Mouse (Mus musculus) heart, embryonic 16.5 days (tissue): ENCODE measurements around the gene Otx2. TPM values are rescaled to one million over a fixed set of nuclear protein-coding genes. Genes with fewer than 3 reads are reported as not detected.

Experiments
- ATAC-seq: fragments of 200-750 bp; cut with Nextera tagmentation; replicated peaks from 2 replicates; pipeline ENCODE4 v1.8.0; 2017; ENCODE audit warnings: moderate number of reproducible peaks; ENCODE audit not compliant: insufficient read depth, low FRiP score; ENCODE audit errors: extremely low read depth
- H3K27ac ChIP-seq: fragments of 300-500 bp; sonication (generic); 2 replicates; pipeline ENCODE4 v1.5.1; 2014; ENCODE audit warnings: mild to moderate bottlenecking, low read length, control low read depth, moderate library complexity
- H3K27me3 ChIP-seq: fragments of 300-500 bp; sonication (generic); 2 replicates; pipeline ENCODE4 v1.6.1; 2014; ENCODE audit warnings: low read length, mixed read lengths; ENCODE audit not compliant: control insufficient read depth, insufficient read depth
- H3K36me3 ChIP-seq: fragments of 300-500 bp; sonication (generic); 2 replicates; pipeline ENCODE4 v1.6.1; 2014; ENCODE audit not compliant: control insufficient read depth, insufficient read depth
- H3K4me1 ChIP-seq: fragments of 300-500 bp; sonication (generic); 2 replicates; pipeline ENCODE4 v1.6.1; 2014; ENCODE audit warnings: low read length, mixed read lengths; ENCODE audit not compliant: control insufficient read depth, insufficient read depth
- H3K4me2 ChIP-seq: fragments of 300-500 bp; sonication (generic); 2 replicates; pipeline ENCODE4 v1.6.1; 2014; ENCODE audit warnings: low read depth, mild to moderate bottlenecking, control low read depth, low read length
- H3K4me3 ChIP-seq: fragments of 300-500 bp; sonication (generic); 2 replicates; pipeline ENCODE4 v1.5.1; 2014; ENCODE audit warnings: mild to moderate bottlenecking, control low read depth, low read length
- H3K9ac ChIP-seq: fragments of 300-500 bp; sonication (generic); 2 replicates; pipeline ENCODE4 v1.6.1; 2014; ENCODE audit warnings: low read length, control low read depth
- H3K9me3 ChIP-seq: fragments of 300-500 bp; sonication (generic); replicated peaks from 2 replicates; pipeline ENCODE4 v1.6.1; 2016; ENCODE audit warnings: low read length; ENCODE audit not compliant: control insufficient read depth
- WGBS: fragments of 180-500 bp; shearing (Covaris S2); extraction: QIAGEN DNeasy Blood & Tissue Kit; methylation state at CpG from one replicate; pipeline ENCODE4 v1.1.7; 2014; 5-methylcytosine and 5-hydroxymethylcytosine counted together
- polyA plus RNA-seq: library from polyadenylated mRNA; unstranded; fragments of >200 nt; fragmentation: Nextera tagmentation; extraction: Ambion mirVana; gene quantifications from 2 replicates; pipeline ENCODE4 v1.2.1, GENCODE M21; 2015

The Otx2 gene
- polyA plus RNA-seq, 1 experiment from 2014 or later: not detected

- Histone ChIP-seq H3K27ac (no peak overlapping the region), H3K4me3 (peak overlapping the region; percentile 21), H3K27me3 (peaks cover 81% of the 10 kb centered on the region), H3K36me3 (no peaks in the 10 kb centered on the region), H3K9ac (no peak overlapping the region), H3K9me3 (no peaks in the 10 kb centered on the region), H3K4me2 (peak overlapping the region; percentile 10; the same call in 1 of the 2 replicates), H3K4me1 (no peaks in the 10 kb centered on the region)
- no peak for ATAC-seq
- 1% methylated on average over 50 of the region's 50 CpGs for WGBS
These were observed 8.5 kb downstream of the Otx2 start for GRCm38 (mm10) chr14:48664841-48665815.

GRCm38 (mm10) chr14:48664001-48664810 is 9.4 kb downstream of the Otx2 start:
- H3K4me2 ChIP-seq: no peak overlapping the region; the same call in 1 of the 2 replicates
- WGBS: 4% methylated on average over 14 of the region's 14 CpGs
- H3K4me3 ChIP-seq: peak overlapping the region; percentile 21

GRCm38 (mm10) chr14:48663531-48663930 is 10.1 kb downstream of the Otx2 start:
- H3K4me1 ChIP-seq: no peaks in the 10 kb centered on the region
- no peak overlapping the region for H3K27ac ChIP-seq
- H3K36me3 ChIP-seq: no peaks in the 10 kb centered on the region
- WGBS: 7% methylated on average over 4 of the region's 4 CpGs
- peaks cover 86% of the 10 kb centered on the region for H3K27me3 ChIP-seq
- H3K4me3 ChIP-seq: no peak overlapping the region
- no peak overlapping the region for H3K9ac ChIP-seq
- no peak overlapping the region for H3K4me2 ChIP-seq
- H3K9me3 ChIP-seq: no peaks in the 10 kb centered on the region
- ATAC-seq: no peak

More at GRCm38 (mm10) chr14:48664001-48664810, 9.4 kb downstream of the Otx2 start:
- Histone ChIP-seq H3K36me3 (no peaks in the 10 kb centered on the region), H3K9me3 (no peaks in the 10 kb centered on the region), H3K4me1 (no peaks in the 10 kb centered on the region), H3K27ac (no peak overlapping the region), H3K9ac (no peak overlapping the region), H3K27me3 (peaks cover 85% of the 10 kb centered on the region)
- ATAC-seq: no peak

- no peak overlapping the region for H3K27ac ChIP-seq
- peaks cover 86% of the 10 kb centered on the region for H3K27me3 ChIP-seq
- no peaks in the 10 kb centered on the region for H3K36me3 ChIP-seq
- 4% methylated on average over 16 of the region's 16 CpGs for WGBS
- no peak overlapping the region for H3K4me3 ChIP-seq
- ATAC-seq: no peak
- no peak overlapping the region for H3K4me2 ChIP-seq
- no peaks in the 10 kb centered on the region for H3K9me3 ChIP-seq
- H3K9ac ChIP-seq: no peak overlapping the region
- no peaks in the 10 kb centered on the region for H3K4me1 ChIP-seq
These were observed 10.9 kb downstream of the Otx2 start for GRCm38 (mm10) chr14:48662568-48663236.

- Histone ChIP-seq H3K36me3 (no peaks in the 10 kb centered on the region), H3K9ac (no peak overlapping the region), H3K4me2 (no peak overlapping the region), H3K4me3 (no peak overlapping the region), H3K4me1 (no peaks in the 10 kb centered on the region), H3K27ac (no peak overlapping the region), H3K27me3 (peaks cover 87% of the 10 kb centered on the region), H3K9me3 (no peaks in the 10 kb centered on the region)
- WGBS: 4% methylated on average over 38 of the region's 38 CpGs
- no peak for ATAC-seq
These were observed 11.7 kb downstream of the Otx2 start for GRCm38 (mm10) chr14:48661646-48662567.

- H3K4me1 ChIP-seq: no peaks in the 10 kb centered on the region
- H3K27ac ChIP-seq: no peak overlapping the region
- H3K9ac ChIP-seq: no peak overlapping the region
- 22% methylated on average over 8 of the region's 8 CpGs for WGBS
- H3K9me3 ChIP-seq: no peaks in the 10 kb centered on the region
- no peak overlapping the region for H3K4me2 ChIP-seq
- H3K27me3 ChIP-seq: peaks cover 87% of the 10 kb centered on the region
- no peak overlapping the region for H3K4me3 ChIP-seq
- ATAC-seq: no peak
- no peaks in the 10 kb centered on the region for H3K36me3 ChIP-seq
These were observed 12.5 kb downstream of the Otx2 start for GRCm38 (mm10) chr14:48661151-48661550.

- Histone ChIP-seq H3K27me3 (peaks cover 87% of the 10 kb centered on the region), H3K27ac (no peak overlapping the region), H3K4me1 (no peaks in the 10 kb centered on the region), H3K9ac (no peak overlapping the region), H3K4me3 (no peak overlapping the region), H3K4me2 (no peak overlapping the region), H3K9me3 (no peaks in the 10 kb centered on the region), H3K36me3 (no peaks in the 10 kb centered on the region)
- no peak for ATAC-seq
- WGBS: 64% methylated on average over 4 of the region's 4 CpGs
These were observed 13.0 kb downstream of the Otx2 start for GRCm38 (mm10) chr14:48660593-48660992.

GRCm38 (mm10) chr14:48659661-48660060 is 14.0 kb downstream of the Otx2 start:
- Histone ChIP-seq H3K27ac (no peak overlapping the region), H3K4me2 (no peak overlapping the region), H3K36me3 (no peaks in the 10 kb centered on the region), H3K9ac (no peak overlapping the region), H3K4me3 (no peak overlapping the region), H3K27me3 (peaks cover 89% of the 10 kb centered on the region), H3K4me1 (no peaks in the 10 kb centered on the region), H3K9me3 (no peaks in the 10 kb centered on the region)
- 76% methylated on average over 4 of the region's 4 CpGs for WGBS
- ATAC-seq: no peak
